In genomic region chr12:120028089-120028959, GRCm38 (mm10) we compare ENCODE assay signal across 7 mouse cellular contexts.
A peak's percentile ranks its signal among the peaks of the same experiment; 100 is the strongest.
DNase-seq lines count a peak whose midpoint lies in the region; ATAC-seq lines count a peak whose summit lies in the region.
"Not testable (repeated sequence)": the region's sequence is repeated elsewhere in the genome, so short reads cannot be mapped to it uniquely, and the experiment has no call there.

No protein-coding gene starts in this region.

- DNase-seq in adipocyte (ENCODE audit: low spot score) = peak; percentile 77
- DNase-seq in embryo, embryonic 10.5 days (ENCODE audit: low spot score) = peak; percentile 87
- DNase-seq in kidney, adult 8-10 months = peak; percentile 42 to 56
- DNase-seq in left cerebral cortex, postnatal 4 days = peak; percentile 10
- peak; percentile 69 to 79 for DNase-seq in monocyte, adult 2 months (ENCODE audit: low read depth in 1 of 2, low spot score in 2 of 2)
- peak; percentile 85 to 88 for DNase-seq in spleen, postnatal 36 days (ENCODE audit: low spot score in 2 of 2)

- intact Hi-C loops in left cerebral cortex, postnatal 4 days (cut with DNase I) = not testable (repeated sequence)

- peak; percentile 90 for ATAC-seq in granulocyte monocyte progenitor cell, adult 5-6 weeks (replicated peaks; ENCODE audit: poor library complexity, severe bottlenecking)

Comparison
In these comparisons a context has a peak if more than half of its experiments do, and no peak if none do; other contexts are left out.
1. Peak in every context shown above with its lines: DNase-seq and ATAC-seq.
2. DNase-seq: peak in every context shown above with its lines; median percentile 87 in embryo, embryonic 10.5 days; 86 in spleen, postnatal 36 days; 77 in adipocyte; 74 in monocyte, adult 2 months; 49 in kidney, adult 8-10 months; 10 in left cerebral cortex, postnatal 4 days.